Mouse (Mus musculus) spleen, adult 2 months (tissue): ENCODE measurements around the gene Adamts16. TPM values are rescaled to one million over a fixed set of nuclear protein-coding genes. Genes with fewer than 3 reads are reported as not detected.

Experiments used
- DNase-seq, 2 experiments: peaks; one replicate each; pipeline versions ENCODE4 v3.0.0 to v3.0.0-alpha.2; 2012 to 2021; ENCODE audit warnings: low spot score in 2 of 2, low read depth in 1 of 2
- H3K27ac ChIP-seq: fragments of 200-500 bp; 2 replicates; pipeline ENCODE4 v1.5.1; 2012; ENCODE audit warnings: low read length, inconsistent platforms; ENCODE audit not compliant: insufficient read depth
- H3K27me3 ChIP-seq: fragments of 200-500 bp; 2 replicates; pipeline ENCODE4 v1.6.1; 2012; ENCODE audit warnings: mild to moderate bottlenecking, moderate library complexity, low read length, inconsistent platforms; ENCODE audit not compliant: control insufficient read depth, insufficient read depth
- H3K36me3 ChIP-seq: fragments of 200-500 bp; 2 replicates; pipeline ENCODE4 v1.6.1; 2012; ENCODE audit warnings: mild to moderate bottlenecking, low read length, inconsistent platforms; ENCODE audit not compliant: control insufficient read depth, insufficient read depth
- H3K4me1 ChIP-seq: fragments of 200-500 bp; 2 replicates; pipeline ENCODE4 v1.6.1; 2011; ENCODE audit warnings: inconsistent platforms; ENCODE audit not compliant: control insufficient read depth, insufficient read depth, insufficient read length
- H3K4me3 ChIP-seq: fragments of 200-500 bp; 2 replicates; pipeline ENCODE4 v1.5.1; 2011; ENCODE audit warnings: mild to moderate bottlenecking, inconsistent platforms; ENCODE audit not compliant: insufficient read depth, insufficient read length; ENCODE audit errors: extremely low read depth
- CTCF ChIP-seq: fragments of 200-500 bp; IDR thresholded peaks from 2 replicates; pipeline ENCODE4 v1.5.1; 2011; ENCODE audit warnings: mild to moderate bottlenecking, inconsistent platforms; ENCODE audit not compliant: insufficient read depth, insufficient read length, insufficient replicate concordance; ENCODE audit errors: extremely low read depth
- POLR2A ChIP-seq: fragments of 200-500 bp; IDR thresholded peaks from 2 replicates; pipeline ENCODE4 v1.6.1; 2011; ENCODE audit warnings: low read depth, low read length, inconsistent platforms
- WGBS: fragments of 180-500 bp; shearing (Covaris S2); methylation state at CpG from one replicate; pipeline ENCODE4 v1.1.7; 2018; 5-methylcytosine and 5-hydroxymethylcytosine counted together
- polyA plus RNA-seq: library from polyadenylated mRNA; depleted of rRNA; stranded (reverse); fragments of >200 nt; gene quantifications from 2 replicates; pipeline ENCODE4 v1.2.3, GENCODE M21; 2012

Gene Adamts16
- polyA plus RNA-seq, 1 experiment: 0.13 TPM

DNA sequence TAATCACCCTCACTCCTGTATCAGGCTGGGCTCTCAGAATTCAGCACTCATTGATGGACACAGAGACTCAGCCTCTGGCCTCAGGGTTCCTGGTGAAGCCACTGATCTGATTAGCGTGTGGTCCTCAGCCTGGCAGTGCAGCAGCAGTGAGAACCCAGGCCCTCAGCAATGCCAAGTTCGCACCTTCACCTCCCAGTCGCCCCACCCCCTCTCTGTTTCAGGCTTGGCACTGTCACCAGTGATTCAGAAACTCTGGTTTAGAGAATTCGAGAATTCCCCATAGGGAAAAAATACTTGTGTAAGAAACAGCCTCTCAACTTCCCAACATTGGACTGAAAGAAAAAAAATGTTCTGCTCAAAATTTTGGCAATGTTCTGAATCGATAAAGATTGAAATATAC is 108.8 kb downstream of the Adamts16 start:
- no peaks in the 10 kb centered on the region for H3K36me3 ChIP-seq
- no peak overlapping the region for H3K4me3 ChIP-seq
- no peaks in the 10 kb centered on the region for H3K4me1 ChIP-seq
- H3K27me3 ChIP-seq: no peaks in the 10 kb centered on the region
- no peak overlapping the region for H3K27ac ChIP-seq
- TF ChIP-seq CTCF (no peak), POLR2A (no peak)
- whole genome bisulfite sequencing: 69% methylated on average over 5 of the region's 5 CpGs
- DNase-seq: no peak

DNA sequence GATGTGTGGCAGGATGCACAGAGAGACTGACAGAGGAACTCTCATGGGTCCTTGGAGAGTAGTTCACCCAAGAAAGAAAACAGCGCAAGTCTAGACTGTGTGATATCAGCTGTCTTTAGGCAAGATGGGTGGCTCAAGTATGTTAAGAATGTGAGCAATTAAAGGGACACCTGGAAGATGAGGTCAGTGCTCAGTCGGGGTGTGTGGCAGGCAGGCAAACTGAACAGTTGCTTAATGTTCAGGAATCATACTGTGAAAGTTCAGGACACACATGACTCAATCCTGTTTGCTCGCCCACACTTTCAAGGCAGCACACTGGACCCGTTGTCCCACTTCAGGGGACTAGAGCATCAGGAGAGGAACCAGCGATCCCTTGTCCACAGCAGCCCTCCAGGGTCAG is 110.3 kb downstream of the Adamts16 start:
- 83% methylated on average over 5 of the region's 5 CpGs for WGBS
- Histone ChIP-seq H3K36me3 (no peaks in the 10 kb centered on the region), H3K27me3 (no peaks in the 10 kb centered on the region), H3K4me3 (no peak overlapping the region), H3K4me1 (no peaks in the 10 kb centered on the region), H3K27ac (no peak overlapping the region)
- DNase-seq: no peak
- TF ChIP-seq CTCF (no peak), POLR2A (no peak)

DNA sequence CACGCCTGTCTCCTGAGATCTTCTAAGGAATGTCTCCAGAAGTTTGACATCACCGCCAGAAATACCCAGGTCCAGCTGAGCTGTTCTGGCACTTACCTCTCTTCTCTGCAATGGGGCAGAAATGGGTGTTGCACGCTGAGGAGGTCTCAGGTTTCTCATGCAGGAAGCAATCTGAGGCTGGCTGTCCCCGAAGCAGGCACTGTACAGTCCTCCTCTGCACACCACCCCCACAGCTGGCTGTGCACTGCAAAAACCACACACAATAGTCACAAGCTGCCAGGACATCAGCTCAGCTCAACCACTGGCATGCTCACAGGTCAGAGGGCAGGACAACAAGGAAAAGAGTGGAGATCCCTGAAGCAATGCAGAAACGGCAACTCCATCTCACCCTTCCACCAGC is 111.6 kb downstream of the Adamts16 start:
- H3K36me3 ChIP-seq: no peaks in the 10 kb centered on the region
- TF ChIP-seq CTCF (no peak), POLR2A (no peak)
- H3K27ac ChIP-seq: no peak overlapping the region
- H3K4me1 ChIP-seq: no peaks in the 10 kb centered on the region
- no peak overlapping the region for H3K4me3 ChIP-seq
- WGBS: 48% methylated on average over 5 of the region's 5 CpGs
- no peak for DNase-seq
- no peaks in the 10 kb centered on the region for H3K27me3 ChIP-seq

DNA sequence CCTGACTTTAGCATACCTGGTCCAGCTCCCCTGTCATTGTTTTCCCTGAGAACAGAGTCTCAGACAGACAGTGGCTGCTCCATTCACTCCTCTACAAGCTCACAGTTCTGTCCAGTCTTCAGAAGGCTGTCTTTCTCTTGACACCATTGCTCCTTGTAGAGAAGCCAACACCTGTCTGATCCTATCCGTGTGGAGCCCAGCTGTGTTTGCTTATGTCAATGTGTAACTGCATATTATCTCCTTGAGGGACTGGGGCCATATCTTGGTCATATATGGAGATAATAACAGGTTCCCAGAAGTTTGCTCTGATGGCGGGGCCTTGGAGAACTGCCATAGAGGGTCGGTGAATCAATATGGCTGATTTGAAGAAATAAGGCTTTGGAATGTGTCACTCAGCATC is 115.4 kb downstream of the Adamts16 start:
- no peak for DNase-seq
- 90% methylated on average over 3 of the region's 3 CpGs for WGBS

GRCm38 (mm10) chr13:70724635-70725034 is 117.0 kb downstream of the Adamts16 start:
- no peak for DNase-seq
- Histone ChIP-seq H3K4me1 (no peaks in the 10 kb centered on the region), H3K27me3 (no peaks in the 10 kb centered on the region), H3K27ac (no peak overlapping the region), H3K36me3 (no peaks in the 10 kb centered on the region), H3K4me3 (no peak overlapping the region)
- 71% methylated on average over 3 of the region's 3 CpGs for WGBS
- TF ChIP-seq CTCF (no peak), POLR2A (no peak)

More for the DNA sequence above, 115.4 kb downstream of the Adamts16 start:
- Histone ChIP-seq H3K4me1 (no peaks in the 10 kb centered on the region), H3K27me3 (no peaks in the 10 kb centered on the region), H3K4me3 (no peak overlapping the region), H3K36me3 (no peaks in the 10 kb centered on the region), H3K27ac (no peak overlapping the region)
- no peak for TF ChIP-seq CTCF
- TF ChIP-seq POLR2A: no peak

GRCm38 (mm10) chr13:70724108-70724622 is 117.4 kb downstream of the Adamts16 start:
- Histone ChIP-seq H3K36me3 (no peaks in the 10 kb centered on the region), H3K27ac (no peak overlapping the region), H3K27me3 (no peaks in the 10 kb centered on the region), H3K4me3 (no peak overlapping the region), H3K4me1 (no peaks in the 10 kb centered on the region)
- DNase-seq: no peak
- TF ChIP-seq CTCF (no peak), POLR2A (no peak)
- 62% methylated on average over 2 of the region's 2 CpGs for WGBS

GRCm38 (mm10) chr13:70719994-70720393 is 121.6 kb downstream of the Adamts16 start:
- H3K27ac ChIP-seq: no peak overlapping the region
- TF ChIP-seq CTCF (no peak), POLR2A (no peak)
- H3K4me1 ChIP-seq: no peaks in the 10 kb centered on the region
- DNase-seq: no peak
- WGBS: 49% methylated on average over 1 of the region's 1 CpGs
- H3K4me3 ChIP-seq: no peak overlapping the region
- no peaks in the 10 kb centered on the region for H3K36me3 ChIP-seq
- no peaks in the 10 kb centered on the region for H3K27me3 ChIP-seq

GRCm38 (mm10) chr13:70718814-70719213 is 122.8 kb downstream of the Adamts16 start:
- Histone ChIP-seq H3K27ac (no peak overlapping the region), H3K27me3 (no peaks in the 10 kb centered on the region), H3K4me1 (no peaks in the 10 kb centered on the region), H3K36me3 (no peaks in the 10 kb centered on the region), H3K4me3 (no peak overlapping the region)
- TF ChIP-seq POLR2A (no peak), CTCF (no peak)
- 73% methylated on average over 2 of the region's 2 CpGs for WGBS
- no peak for DNase-seq
